Mouse (Mus musculus) embryo, embryonic 9.5 days (tissue): ENCODE data around the gene Srsf7.
A peak's percentile ranks its signal among the peaks of the same experiment; 100 is the strongest.
"Not testable (repeated sequence)": the region's sequence is repeated elsewhere in the genome, so short reads cannot be mapped to it uniquely, and the experiment has no call there.

Experiments
- DNase-seq: peaks from one replicate; pipeline ENCODE4 v3.0.0-alpha.2; 2017; ENCODE audit errors: extremely low spot score

The Srsf7 gene

DNA sequence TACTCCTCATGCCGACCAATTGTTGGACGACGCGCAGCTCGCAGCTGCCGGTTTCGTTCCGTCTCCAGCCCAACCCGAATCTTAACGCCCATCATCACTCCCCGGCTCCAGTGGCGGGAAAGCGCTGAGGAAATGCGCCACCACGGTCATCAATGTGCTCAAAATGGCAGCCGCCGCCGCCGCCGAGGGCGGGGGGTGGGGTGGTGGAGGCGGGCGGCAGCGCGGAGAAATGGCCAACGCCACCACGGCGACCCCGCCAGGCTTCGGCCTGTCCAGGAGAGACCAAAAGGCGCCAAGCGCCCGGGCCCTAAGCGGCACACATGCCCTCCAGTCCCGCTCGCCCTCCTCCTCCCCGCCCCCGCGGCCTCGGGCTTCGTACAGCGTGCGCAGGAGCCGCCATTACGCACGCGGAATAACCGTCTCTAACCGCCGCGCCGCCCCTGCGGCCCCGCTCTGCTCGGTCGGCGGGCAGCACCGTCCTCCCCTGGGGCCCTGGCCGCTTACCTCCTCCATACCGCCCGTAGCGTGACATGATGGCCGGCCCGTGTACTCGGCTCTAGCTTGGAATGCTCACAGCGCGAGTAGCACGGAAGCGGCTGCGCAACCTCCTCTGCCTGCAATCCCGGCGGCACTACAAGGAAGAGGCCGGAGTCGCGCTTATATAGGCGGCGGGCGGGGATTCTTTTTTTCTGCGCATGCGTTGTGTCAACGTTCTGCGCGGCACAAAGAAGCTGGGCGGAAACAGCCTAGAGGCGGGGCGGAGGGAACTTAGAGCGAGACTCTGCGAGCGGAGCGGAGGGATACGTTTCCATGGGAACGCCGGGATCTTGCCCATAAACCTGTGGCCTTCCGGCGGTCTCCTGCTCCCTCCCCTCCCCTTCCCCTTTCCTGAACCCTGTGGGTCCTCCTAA, at the start of gene Srsf7, which contains the start of gene Ttc39d:
Srsf7 (minus strand) TSS at position 637 of the 911 bp plus-strand sequence.
Ttc39d (plus strand) TSS at position 790 of the 911 bp plus-strand sequence.
- DNase-seq, result peak; percentile 99

DNA sequence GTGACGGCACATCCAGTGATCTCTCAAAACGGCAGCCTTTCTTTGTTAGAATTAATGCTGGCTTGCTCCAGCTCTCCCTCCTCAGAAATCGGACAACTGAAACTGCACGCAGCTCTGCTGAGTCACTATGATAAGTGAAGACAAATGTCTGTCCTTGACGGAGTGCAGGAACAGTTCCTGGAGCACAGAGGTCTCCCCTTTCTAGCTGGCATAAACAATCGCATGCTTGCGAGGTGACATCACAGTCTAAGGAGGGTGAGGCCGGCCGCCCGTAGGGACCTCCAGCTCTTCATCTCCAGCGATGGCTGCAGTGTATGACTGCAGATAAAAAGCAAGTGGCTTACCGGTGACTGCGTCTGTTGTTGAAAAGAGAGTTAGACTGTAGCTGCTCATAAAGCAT, 48.1 kb upstream of the Srsf7 start:
- DNase-seq, result peak; percentile 33

DNA sequence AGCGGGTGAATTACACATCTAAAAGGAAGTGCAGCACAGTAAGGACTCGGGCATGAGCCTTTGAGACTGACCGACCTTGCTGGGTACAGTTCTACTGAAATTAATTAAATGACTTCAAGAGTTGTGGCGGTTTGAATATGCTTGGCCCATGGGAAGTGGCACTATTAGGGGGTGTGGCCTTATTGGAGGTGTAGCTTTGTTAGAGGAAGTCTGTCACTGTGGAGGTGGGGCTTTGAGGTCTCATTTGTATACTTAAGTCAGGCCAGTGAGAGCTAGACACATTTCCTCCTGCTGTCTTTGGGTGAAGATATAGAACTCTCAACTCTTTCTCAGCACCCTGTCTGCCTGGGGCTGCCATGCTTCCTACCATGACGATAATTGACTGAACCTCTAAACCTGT, 47.3 kb upstream of the Srsf7 start:
- DNase-seq, result no peak

DNA sequence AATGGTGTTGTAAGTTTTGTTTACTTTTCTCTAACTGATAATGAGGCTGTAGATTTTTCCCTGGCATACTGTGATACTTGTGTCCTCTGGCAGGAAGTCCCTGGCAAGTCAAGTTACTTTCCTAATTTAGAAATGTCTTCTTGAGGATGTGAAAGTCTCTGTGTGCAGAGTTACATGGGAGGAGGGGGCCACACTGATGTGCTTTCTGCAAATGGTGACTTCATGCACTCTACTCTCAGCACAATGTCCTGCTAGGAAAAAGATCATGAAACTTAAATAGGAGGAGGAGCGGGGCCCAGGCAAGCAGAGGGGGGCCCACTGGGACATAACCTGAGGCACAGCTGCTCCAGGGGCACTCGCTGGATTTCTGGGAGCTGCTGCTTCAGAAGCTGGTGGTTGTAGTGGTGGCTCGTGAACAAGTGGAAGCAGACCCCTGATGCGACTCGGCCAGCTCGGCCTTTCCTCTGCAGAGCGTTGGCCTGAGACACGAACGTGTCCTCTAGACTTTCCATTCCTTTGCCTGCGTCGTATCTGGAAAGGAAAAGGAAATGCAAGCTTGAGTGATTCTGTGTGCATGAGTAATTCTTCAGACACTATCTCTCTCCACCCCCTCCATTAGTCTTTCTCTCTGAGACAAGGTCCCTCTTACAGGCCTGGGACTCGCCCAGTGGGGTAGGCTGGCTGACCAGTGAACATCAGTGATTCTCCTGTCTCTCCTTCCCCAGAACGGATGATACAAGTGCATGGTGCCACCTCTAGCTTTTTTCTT, 45.8 kb upstream of the Srsf7 start:
- DNase-seq, result no peak

DNA sequence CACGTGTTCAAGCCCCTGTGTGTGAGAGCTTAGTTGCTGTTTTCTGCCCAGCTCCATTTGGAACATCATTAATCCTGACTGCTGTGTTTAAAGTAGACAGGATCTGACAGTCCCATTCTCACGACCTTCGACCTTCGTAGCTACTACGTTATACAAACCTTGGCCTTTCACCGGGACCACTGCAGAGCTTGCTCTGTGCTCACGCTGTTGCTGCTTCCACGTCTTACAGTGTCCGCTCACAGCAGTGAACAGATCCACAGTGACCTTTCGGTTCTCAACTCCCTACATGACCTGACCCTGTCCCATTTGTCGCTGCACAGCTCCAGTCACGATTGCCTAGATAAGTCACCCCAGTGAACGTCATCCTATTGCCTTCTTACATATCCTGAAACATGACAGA, 36.0 kb upstream of the Srsf7 start:
- peak; percentile 31 for DNase-seq

DNA sequence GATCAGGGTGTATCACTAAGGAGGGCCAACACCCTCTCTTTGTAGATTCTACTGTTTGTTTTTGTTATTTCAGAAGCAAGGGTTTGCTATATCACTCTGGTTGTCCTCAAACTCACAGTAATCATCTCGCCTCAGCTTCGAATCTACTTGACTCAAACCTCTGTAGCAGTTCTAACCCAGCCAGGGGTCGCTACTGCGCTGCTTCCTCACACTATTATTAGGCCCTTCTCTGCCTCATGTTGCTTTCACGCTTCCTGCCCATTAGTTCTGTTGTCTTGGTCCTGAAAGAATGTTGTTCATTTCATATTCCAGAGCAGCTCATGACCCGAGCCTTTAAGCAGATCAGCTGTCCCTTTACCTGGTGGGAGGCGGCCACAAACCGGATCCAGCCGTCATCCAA, 34.5 kb upstream of the Srsf7 start:
- no peak for DNase-seq

DNA sequence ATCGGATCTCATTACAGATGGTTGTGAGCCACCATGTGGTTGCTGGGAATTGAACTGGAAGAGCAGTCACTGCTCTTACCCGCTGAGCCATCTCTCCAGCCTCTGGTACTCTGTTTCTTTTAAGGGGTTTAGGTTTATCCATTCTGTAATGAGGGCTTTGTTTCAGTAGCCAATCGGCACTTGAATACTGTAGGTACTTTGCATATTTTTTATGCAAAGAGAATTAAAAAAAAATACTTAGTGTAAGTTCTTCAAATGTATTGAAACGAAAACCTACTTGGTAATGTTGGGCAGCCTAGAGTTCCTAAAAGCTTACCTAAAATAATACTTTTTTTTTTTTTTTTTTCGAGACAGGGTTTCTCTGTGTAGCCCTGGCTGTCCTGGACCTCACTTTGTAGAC, 30.4 kb upstream of the Srsf7 start:
- DNase-seq, result no peak

DNA sequence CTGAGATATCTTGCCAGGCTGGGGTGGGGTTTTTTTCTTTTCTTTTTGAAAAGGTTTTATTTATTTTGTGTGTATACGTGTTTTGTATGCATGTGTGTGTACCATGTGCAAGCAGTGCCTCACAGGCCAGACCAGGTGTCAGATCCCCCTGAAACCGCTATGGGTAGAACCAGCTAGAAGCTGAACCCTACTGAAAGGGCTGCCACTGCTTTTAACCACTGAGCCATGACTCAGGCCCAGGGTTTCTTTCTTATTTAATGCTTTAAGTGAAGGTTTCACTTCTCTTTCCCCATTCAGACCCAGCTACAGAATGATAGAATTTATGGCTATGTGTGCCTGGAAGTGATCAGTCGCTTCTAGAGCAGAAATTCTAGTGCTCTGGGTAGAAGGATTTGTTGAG, 29.7 kb upstream of the Srsf7 start:
- no peak for DNase-seq

DNA sequence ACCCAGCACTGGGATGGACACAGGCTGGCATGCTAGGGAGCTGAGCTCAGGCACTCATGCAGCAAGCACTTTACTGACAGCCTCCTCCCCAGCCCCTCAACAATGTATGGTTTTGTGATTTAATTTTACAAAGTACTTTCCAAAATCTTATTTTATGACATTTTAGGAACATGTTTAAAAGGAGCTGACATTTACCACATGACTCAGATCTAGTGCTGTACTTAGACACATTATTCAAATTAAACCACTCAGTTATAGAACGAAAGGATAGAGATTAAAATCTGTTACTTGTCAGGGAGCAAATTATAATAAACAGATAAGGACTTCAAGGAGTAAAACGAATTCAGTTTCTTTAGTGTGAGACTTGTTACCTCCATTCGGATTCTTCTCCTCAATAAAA, 28.4 kb upstream of the Srsf7 start:
- no peak for DNase-seq

DNA sequence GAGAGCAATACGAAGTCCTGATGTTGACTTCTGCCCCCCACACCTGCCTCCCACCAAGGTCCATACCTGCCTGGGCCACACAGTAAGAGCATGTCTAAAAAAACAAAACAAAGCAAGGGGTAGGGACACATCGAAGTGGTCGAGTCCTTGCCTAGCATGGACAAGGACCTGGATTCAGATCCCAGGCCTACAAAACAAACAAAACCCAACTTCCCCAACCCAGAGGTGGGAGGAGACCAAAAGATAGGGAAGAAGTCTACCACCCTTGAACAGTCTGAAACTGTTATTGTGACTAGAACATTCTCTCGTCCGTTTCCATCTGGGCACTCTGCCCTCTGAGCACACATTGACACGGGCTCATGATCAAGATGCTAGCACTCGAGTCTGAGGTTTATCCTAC, 27.3 kb upstream of the Srsf7 start:
- DNase-seq, result no peak

DNA sequence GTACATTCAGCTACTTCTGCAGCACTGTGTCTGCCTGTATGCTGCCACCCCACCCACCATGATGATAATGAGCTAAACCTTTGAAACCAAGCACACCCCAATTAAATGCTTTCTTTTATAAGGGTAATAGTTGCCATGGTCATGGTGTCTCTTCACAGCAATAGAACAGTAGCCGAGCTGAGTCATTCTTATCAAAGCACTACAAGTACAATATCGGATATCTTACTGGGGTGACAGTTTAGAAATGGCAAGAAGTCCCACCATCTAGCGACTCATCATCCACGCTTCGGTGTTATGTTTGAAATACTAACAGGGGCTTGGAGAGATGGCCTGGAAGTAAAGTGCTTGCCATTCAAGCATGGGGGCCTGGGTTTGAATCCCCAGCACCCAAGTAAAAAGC, 26.7 kb upstream of the Srsf7 start:
- DNase-seq, result no peak

DNA sequence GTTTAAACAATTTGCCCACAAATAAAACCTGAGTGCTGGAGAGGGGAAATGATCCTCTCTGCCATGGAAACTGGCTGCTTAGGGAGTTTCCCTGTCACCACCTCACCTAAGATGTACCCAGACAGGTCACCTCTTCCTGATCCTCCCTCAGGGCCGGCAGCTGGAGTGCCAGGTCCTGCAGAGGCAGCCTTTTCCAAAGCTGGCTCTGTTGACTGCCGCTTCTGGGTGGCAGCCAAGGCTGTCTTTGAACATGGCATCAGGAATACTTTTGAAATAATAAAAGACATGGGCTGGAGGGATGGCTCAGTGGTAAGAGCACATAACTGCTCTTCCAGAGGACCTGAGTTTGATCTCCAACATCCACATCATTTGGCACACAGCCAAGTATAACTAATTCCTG, 22.3 kb upstream of the Srsf7 start:
- DNase-seq, result no peak

DNA sequence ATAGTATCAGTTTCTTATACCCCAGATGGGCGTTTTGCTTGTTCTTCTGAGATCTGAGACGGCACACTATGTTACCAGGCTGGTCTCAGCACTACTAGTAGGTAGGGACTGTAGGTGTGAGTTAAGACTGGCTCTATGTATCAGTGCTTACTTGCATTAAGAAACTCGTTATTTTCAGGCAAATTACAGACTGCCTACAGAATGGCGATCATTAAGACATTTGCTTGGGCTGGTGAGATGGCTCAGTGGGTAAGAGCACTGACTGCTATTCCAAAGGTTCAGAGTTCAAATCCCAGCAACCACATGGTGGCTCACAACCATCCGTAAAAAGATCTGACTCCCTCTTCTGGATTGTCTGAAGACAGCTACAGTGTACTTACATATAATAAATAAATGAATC, 18.0 kb upstream of the Srsf7 start:
- DNase-seq, result not testable (repeated sequence)

DNA sequence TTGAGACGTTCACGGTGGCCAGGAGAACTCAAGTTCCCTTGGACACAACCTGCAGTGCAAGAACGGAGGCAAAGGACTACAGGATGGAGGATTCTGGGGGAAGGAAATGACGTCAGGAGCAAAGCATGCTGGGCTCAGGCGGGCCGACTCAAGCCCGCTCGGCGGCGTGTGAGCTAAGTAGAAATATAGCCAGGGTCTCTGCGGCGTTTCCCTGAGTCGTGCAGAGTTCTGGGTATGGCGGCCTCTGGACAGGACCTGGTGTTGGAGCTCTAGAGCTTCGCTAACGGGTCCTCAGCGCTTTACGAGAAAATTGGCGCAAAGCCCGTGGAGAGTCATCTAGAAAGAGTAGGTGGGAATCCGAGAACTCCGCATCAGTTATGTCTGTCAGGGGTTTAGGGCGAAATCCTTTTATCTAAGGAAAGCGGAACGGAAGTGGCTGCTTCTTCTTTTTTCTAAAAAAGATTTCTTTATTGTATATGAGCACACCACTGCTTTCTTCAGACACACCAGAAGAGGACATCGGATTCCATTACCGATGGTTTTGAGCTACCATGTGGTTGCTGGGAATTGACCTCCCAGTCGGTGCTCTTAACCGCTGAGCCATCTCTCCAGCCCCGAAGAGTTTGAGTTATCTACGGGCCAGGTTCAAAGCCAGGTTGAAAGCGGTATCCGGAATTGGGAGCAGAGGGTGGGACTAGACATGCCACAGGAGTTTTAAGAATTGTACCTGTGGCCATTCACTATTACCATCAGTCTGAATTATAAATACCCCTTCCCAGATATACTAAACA, 17.4 kb upstream of the Srsf7 start, which contains the start of gene Gemin6:
Gemin6 (plus strand) TSS at position 116 of the 791 bp plus-strand sequence.
- peak; percentile 89 for DNase-seq

DNA sequence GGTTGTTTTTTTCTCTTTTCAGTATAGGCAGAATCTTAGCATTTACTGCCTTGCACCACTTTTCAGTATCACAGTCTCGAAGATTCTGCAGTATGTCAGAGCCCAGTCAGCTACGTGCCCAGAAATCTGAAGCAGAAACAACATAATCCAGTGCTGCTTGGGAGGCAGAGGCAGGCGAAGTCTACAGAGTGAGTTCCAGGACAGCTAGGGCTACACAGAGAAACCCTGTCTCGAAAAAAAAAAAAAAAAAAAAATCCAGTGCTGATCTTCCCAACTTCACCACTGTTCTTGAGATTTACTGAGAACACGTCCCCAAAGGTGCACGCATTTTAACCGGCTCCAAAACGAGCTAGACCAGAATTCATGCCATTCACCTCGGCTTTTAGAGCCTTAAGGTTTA, 16.7 kb upstream of the Srsf7 start:
- no peak for DNase-seq

DNA sequence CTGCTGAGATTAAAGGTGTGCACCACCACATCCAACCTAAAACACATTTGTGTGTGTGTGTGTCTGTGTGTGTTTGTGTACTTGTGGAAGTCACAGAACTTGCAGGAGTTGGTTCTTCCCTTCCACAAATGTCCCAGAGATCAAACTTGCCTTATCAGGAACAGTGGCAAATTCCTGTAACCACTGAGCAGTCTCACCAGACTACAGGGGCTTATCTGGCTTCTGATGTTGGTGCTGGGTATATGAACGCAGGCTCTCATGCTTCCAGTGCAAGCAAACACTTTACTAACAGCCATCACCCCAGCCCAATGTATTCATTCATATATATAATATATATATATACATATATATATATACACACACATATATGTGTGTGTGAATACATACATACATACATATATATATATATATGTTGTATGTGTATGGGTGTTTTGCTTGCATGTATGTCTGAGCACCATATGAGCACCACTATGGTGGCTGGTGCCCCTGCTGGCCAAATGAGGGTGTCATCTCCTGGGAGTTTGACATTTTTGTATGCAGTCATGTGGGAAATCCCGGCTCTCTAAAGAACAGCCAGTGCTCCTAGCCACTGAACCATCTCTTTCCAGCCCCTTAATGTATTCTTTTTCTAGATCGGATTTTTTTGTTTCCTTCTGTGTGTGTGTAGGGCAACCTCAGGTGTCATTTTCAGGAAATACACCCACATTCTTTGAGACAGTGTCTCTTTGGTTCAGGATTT, 15.0 kb upstream of the Srsf7 start:
- no peak for DNase-seq

DNA sequence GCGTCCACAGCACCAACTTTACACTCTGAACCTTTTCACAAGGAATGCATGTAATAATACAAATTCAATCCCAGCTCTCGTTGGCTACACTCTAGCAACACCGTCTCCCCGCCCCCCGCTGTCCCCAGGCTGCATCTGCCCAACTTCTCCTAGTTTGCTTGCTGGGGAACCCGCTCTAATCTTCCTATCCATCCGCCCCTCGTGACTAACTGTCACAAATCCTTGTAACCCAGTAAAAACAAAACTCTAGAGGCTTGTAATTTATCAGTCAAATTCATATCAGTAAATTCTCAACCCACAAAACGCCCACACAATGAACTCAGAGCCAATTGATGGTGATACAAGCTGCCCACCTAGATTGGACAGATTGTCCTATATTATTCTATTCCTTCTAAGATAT, 14.1 kb upstream of the Srsf7 start:
- no peak for DNase-seq

DNA sequence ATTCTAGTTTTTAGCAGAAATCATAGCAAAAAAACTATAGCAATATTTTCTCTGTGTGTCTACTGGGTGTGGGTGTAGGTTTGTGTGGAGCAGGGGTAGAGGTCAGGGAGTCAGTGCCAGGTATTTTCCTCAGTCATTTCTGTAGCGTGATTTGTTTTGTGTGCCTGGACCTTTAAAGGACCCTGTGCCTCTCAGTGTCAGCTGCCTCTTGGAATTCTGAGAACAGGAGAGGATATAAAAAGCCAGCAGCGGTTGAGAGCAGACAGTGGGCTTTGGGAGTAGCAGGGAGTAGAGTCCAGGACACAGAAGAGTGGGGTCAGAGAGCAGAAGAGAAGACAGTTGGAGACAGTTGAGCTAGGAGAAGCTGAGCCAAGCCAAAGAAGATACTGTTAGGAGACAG, 13.0 kb upstream of the Srsf7 start:
- no peak for DNase-seq

DNA sequence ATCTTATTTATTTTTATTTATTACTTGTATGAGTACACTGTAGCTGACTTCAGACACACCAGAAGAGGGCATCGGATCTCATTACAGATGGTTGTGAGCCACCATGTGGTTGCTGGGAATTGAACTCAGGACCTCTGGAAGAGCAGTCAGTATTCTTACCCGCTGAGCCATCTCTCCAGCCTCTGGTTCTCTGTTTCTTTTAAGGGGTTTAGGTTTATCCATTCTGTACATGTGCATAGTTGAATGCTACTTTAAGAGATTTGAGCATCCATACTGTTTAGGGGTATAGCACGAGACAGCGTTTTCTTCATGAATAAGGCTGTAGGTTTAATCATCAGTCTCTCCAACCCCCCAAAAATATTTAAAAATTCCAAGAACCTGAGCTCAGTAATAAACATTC, 6.9 kb upstream of the Srsf7 start:
- not testable (repeated sequence) for DNase-seq

DNA sequence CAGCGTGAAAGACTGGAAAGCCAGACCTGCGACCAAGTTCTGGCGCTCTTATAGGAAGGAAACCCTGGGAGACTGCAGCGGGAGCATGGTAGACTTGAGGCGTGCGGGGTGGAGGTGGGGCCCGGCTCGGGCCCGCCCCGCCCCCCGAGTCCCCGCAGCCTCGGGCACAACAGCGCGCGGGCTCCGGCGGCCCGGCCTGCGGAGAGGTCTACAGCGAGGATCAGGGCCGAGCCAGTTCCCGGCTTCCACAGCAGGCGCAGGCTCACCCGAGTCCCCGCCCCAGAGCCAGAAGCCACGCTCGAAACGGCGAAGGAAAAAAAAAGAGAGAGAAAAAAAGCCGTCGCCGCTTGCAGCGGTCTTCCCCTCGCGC, 821 bp downstream of the Srsf7 start:
- DNase-seq, result peak; percentile 53

DNA sequence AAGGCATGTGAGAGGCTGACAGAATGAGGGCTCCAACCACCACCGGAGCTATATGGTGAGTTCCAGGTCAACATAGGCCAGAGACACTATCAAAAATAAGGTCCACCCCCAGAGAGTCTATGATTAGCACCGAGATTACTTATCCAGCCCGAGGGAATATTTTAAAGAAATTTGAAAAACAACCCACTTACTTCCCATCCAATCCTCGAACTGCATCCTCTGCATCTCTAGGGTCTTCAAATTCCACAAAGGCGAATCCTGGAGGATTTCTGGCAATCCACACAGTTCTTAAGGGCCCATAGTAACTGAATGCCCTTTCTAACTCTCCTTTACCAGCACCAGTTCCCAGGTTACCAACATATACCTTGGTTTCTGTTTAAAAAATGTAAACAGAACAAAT, 1.4 kb downstream of the Srsf7 start:
- DNase-seq, result no peak
